Mouse (Mus musculus) cerebellum, adult 11-12 months (tissue): ENCODE measurements around the gene Nipa2.

Experiments used
- DNase-seq: peaks from one replicate; pipeline ENCODE4 v3.0.0; 2022

Nipa2 gene

DNA sequence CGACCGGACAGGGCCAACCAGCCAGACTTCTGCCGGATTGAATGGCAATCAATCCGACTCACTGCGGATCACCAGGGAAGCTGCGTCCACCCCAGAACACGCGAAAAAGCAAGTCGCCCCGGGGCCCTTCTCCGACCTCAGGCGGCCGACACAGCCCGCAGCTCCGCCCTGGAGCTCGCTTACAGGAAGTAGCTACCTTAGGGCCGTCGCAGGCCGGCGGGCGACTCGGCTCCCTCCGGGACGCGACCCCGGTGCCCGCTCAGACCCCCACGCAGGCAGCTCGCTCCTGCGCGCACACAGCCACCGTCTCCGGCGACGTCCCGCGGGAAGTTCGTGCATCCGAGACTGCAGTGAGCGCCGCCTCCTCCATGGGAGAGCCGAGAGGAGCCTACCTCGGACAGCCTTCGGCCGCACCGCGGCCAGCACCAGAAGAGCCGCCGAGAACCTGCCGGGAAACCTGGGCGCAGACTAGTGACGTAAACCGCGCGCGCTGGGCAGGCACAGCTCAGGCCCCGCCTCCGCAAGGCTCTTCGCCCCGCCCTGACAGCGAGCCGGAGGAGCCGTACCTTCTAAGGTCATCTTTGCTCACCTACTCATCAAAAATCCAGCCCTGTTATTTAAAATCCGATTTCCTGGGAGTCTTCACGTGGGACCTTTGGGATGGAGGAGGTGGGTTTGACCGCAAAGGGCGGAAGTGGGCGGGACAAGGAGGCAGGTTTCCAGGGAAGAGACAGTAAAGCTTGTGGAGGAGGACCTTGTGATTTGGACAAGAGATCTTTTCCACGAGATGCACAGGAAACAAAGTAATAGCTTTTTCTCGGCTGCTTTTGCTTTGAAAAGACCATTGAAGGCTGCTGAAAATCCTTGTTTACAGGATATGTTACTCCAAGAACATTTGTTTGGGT is at the start of gene Nipa2:
Gene Nipa2, minus strand, starts transcription at position 473 of the 905 bp plus-strand sequence.
- DNase-seq, result peak; percentile 92

DNA sequence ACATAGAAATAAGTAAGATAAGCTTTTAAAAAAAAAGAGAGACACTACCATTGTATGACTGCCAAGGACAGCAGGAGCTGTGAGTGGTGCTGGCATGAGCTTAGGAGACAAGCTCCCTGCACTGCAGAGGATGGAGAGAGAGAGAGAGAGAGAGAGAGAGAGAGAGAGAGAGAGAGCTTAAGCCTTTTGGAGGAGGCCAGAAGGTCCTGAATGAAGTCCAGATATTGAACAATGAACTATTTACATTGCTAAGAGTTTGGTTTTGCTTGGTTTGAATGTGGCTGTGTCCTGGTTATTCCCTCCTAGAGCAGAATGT is 48.7 kb upstream of the Nipa2 start:
- no peak for DNase-seq

DNA sequence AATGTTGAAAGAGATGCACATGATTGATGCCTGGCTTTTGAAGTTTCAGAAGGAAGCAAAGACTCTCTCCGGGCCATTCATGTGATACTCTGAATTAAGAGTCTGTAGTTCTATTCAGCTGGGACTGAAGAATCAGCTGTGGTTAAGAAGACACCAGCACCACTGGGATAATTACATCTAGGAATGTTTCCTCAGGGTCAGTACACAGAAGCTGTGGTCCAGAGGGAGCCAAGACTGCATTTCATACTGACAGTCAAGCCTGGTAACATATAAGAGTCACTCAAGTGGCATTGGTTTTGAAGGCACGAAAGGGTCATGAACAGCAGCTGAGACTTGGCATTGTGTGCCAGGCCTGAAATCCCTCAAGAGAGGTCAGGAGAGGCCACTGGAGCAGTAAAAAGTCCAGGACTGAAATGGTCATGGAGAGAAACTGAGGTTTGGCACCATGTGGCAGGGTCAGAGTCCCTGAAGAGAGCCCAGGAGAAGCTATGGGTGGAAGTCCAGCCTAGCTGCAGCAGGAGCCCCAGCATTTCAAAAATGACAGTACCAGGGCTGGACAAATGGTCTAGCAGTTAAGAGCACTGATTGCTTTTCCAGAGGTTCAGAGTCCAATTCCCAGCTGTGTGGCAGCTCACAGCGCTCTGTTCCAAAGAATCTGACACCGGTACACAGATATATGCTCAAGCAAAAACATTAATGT is 48.2 kb upstream of the Nipa2 start:
- DNase-seq, result no peak

DNA sequence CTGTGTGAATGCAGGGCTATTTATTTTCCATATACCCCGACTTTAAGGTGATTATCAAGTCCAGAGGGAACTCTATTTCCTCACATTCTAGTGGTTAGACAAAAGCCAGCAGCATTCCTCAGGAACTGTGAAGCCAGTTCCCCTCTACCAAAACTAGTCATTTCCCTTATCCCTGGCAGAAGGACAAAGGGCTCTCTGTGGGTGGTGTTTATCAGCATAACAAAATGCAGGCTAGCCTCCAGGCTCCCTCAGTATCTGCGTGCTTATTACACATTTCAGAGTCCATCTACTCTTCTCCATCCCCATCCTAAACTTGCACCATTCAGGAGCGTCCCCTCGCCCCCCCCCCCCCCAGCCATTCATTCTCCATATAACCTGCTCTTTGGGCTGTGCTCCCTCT is 36.7 kb upstream of the Nipa2 start:
- no peak for DNase-seq

DNA sequence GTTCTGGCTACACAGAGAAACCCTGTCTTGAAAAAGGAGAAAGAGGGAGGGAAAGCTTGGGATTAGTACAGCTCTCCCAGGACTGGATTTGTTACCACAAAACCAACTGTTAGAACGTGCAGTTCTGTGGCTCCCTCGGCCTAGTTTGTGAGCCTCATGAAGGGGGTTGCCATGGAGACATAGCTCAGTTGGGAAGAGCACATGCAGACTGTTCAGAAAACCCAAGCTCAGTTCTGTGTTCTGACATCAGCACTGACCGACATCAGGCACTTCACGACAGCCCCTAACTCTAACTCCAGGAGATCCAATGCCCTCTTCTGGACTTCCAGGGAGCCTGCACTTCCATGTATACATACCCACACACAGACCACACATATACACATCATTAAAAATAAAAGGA is 32.7 kb upstream of the Nipa2 start:
- no peak for DNase-seq

DNA sequence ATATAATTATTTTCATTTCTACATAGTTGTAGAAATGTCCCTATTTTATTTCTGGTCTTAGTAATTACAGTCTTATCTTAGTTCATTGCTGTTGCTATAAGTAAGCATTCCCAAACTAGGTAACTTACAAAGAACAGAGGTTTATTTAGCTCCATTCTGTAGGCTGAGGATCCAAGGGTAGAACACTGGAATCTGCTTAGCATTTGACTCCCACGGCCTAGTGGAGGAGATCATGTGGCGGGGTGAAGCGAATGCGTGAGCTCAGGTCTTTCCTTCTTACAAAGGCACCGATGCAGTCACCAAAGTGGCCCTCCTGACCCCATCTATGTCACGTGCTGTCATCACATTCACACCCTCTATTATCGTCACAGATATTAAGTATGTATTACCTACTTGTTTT is 29.6 kb upstream of the Nipa2 start:
- DNase-seq, result no peak

DNA sequence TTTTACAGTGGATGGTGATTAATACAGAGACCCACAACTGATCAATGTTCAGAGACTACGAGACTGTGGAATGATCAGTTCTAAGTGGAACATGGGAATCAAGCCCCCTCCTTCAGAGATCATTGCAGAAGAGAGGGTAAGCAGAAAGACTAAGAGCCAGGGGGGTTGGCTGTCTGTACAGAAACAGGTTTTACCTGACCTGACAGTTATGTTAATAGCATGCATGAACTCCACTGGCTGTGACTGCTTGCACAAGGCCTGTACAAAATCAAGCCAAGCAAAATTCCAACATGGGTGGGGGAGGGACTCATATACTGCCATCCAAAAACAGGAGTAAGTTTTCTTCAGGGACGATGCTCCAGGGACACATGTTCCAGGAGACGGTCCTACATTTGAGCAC is 28.9 kb upstream of the Nipa2 start:
- DNase-seq, result no peak

DNA sequence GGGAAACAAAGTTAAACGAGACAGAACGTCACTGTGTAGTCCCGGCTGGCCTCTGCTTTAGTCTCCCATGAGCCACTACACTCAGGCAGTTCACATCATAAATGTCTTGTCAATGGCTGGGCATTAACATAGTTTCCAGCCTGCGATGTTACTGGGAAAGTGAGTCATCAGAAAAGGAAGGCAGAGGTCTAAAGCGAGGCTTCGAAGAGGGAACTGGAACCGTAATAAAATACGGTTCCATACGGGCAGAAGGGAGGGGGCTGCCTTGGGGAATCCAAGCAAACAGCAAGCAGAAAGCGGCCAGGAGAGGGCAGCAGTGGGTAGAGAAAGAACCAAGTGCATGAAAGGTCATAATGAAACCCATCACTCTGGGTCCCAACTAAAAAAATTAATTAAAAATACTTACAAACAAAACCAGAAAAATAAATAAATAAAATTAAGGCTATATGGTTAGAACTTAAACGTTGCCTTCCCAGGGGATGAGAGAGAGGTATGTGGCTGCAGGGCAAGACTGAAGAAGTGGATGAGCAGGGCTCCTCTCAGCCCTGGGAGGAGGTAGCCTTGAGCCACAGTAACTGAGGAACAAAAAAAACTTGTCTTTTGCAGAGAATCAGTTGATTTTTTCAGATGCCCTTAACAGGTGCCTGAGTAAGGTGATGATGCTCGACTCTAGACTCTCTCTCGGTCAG is 24.4 kb upstream of the Nipa2 start:
- peak; percentile 58 for DNase-seq

DNA sequence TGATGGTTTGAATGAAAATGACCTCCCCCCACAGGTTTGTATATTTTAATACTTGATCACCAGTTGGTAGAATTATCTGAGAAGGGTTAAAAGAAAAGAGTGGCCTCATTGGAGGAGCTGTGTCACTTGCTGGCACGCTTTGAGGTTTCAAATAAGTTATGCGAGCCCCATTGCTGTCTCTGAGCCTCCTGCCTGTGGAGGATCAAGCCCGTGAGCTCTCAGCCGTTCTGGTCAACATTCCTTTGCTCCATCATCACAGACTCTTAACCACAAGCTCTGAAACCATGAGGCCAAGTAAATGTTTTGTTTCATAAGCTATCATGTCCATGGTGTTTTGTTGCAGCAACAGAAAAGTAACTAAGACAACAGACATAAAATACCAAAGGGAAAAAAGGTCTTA is 22.5 kb upstream of the Nipa2 start:
- DNase-seq, result no peak

DNA sequence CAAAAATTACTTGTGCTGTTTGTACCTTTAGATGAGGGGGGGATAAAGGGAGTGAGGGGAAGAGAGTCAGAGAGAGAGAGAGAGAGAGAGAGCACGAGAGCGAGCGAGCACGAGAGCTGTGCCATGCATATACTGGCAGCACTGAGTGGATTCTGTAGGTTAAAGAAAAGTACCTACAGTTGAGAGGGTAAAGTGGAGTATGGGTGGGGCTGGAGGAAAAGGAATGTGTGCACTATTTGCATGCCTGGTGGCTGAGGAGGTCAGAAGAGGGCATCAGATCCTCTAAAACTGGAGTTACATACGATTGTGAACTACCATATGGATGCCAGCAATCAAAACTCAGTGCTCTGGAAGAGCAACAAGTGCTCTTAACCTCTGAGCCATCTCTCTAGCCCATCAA is 20.8 kb upstream of the Nipa2 start:
- no peak for DNase-seq

DNA sequence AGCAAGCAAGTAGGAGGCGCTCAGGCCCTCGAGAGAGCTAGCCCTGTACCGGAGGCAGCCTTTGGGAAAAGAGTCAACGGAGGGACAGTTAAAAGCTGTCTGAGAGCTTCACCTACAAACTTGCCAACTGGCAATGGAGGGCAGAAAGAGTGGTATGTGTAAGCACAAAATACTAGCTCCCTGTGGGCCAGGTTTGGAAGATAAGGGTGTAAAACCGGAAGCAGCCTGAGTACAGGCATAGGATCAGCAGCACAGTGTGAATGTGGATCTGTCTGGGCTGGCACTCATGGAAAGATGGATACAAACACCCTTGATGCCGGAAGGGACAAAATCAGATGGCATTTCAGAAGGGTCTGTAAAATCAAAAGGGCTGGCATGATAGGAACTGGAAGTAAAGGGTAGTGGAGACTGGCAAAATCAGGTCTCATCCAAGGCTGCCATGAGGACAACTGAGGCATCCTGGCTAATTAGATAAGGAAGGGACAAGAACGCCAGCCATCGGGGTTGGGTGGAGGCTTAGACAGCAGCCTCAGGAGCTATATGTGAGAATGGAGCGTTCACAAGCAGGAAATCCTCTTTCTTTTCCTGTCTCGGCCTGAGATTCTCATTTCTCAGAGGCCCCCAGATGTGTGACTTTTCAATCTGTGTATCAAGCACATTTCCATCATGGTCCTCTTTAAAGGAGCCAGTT is 19.9 kb upstream of the Nipa2 start:
- no peak for DNase-seq

DNA sequence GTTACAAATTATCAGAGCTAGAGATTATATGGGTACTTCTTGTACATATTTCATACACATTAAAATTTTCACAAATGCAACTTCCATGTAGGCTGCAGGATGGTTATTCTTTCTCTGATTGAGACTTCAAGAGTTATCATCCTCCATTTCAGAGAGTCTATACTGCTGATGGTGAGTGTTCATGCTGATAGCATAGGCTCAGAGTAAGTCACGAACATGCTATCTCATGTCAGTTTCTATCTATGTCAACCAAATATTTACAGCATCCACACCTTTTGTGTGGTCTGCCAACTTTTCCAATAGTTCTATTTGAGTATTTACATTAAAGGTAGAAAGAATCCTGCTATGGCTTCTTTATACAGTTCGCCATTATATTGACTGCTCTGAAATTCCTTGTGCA is 19.2 kb upstream of the Nipa2 start:
- no peak for DNase-seq

DNA sequence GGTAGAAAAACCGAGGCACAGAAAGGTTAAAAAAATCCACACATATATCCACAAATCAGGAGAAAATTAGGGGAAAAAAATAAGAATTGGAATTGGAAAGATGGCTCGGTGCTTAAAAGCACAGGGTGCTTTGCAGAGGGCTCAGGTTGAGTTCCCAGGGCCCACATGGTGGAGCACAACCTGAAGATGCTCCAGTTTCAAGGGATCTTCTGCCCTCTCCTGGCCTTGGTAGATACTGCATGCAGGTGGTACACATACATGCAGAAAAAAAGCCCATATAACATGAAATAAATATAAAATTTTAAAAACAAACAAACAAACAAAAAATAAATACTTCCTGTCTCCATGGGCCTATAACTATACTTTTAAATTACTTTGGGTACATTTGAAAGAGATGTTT is 12.2 kb upstream of the Nipa2 start:
- no peak for DNase-seq

DNA sequence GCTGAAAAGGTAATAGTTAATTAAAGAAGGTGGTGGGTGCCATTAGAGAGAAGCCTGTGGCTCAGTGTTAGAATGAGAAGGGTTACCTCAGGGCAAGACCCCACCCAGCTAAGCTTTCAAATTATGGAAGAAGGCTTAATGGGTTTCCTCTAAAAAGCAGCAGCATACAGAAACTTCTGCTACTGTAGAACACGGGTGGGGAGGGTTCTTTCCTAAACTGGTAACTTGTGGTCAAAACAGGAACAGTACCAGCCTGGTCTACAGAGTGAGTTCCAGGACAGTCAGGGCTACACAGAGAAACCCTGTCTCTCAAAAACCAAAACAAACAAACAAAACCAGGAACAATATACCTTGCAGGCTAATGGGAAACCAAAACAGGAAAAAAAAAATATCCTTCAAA is 7.1 kb upstream of the Nipa2 start:
- DNase-seq, result no peak

DNA sequence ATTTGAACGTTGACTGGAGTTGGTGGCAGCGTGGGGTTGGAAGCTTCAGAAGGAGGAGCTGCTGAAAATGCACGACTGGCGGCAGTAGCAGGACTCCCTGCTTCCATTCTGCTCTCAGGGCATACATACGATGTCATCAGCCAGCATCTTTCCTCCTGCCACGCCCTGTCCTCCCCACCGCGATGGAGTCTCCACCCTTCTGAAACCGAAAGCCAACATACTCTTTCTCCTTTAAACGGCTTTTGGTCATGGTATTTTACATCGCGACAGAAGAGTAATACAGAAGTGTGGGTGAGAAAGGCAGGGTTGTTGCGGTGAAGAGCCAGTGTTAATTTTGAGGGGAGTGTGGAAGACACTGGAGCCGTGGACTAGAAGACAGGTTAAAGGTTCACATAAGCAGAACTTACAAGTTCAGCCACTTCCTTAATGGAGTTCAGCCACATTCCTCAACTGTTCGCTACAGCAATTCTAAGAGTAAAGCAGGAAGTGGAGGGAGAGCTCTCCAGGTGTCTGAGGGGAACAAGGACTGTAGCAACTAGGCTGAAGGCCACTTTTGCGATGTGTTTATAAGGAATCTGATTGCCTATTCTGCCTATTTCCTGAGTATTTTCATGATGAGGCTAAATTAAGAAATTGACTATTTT is 6.1 kb upstream of the Nipa2 start:
- no peak for DNase-seq

DNA sequence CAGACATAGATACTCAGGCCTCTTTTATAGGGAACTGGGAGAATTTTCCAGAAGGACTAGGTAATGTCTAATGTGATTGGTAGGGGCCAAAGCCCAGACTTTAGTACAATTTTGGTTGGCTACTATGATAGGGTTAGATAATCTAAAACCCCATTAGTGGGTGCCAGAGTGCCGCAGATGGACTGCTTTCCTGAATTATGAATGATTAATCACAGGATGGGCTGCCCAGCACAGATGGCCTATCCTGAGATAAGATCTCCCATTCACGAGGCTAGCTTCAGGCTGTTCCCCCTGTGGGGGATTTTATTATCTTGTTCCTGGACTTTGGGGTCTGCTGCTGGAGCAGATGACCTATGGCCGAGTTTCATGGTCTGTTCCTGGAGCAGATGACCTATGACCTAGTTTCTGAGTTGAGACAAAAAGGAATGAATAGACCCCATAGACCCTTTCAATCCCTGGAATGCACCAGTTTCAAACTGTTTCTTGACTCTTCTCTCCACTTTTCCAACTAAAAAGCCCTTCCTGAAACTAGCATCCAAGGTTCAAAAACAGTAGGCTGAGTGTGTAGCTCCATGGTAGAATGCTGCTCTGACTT is 4.7 kb upstream of the Nipa2 start:
- no peak for DNase-seq

DNA sequence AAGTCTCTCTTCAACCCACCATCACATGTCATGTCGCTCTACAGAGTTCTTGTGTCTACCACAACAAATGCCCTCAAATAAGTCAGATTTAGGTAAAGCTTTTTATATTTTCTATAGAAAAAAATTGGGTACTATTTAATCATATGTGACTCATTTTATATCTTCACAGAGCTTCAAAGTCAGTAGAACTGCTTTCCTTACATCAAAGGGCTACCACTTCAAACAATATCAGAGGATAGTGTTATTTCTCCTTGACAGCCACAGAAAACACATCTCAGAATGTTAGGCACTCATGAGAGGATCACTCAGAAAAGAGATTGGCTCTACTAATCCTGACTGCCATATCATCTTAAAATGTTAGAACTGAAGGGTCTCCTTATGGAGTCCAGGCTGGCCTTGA is 1.8 kb downstream of the Nipa2 start:
- no peak for DNase-seq

DNA sequence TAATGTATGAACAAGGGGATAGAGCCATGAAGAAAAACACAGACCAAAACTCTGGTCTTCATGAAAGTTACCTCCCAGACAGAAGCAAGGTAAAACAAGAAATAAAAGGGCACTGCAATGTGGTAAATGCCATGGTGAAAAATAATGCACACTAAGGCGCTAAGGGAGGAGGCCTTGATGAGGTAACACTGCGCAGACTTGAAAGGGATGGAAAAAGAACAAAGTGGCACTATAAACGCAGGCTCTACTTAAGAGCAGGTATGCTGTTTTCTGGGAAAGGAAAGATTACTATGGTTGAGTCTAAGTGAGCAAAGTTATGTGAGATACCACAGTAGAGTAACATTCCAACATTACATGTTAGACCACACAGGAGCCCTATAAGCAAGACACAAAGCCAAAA is 2.5 kb downstream of the Nipa2 start:
- no peak for DNase-seq

DNA sequence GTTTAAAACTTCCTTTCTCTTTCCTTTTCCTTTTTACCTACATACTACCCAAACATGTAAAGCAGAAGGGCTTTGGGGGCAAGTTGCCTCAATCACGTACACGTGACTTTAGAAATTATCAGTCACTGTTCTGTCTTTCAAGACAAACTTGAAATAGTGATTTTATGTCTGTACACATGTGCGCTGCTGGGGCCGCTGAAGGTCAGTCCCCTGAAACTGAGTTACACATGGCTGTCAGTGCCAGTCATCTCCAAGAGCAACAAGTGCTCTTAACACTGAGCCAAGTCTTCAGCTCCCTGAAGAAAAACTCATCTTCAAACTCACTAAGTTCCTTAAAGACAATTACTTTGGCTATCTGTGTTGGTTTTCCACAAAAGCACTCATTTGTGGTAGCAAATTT is 4.4 kb downstream of the Nipa2 start:
- no peak for DNase-seq

DNA sequence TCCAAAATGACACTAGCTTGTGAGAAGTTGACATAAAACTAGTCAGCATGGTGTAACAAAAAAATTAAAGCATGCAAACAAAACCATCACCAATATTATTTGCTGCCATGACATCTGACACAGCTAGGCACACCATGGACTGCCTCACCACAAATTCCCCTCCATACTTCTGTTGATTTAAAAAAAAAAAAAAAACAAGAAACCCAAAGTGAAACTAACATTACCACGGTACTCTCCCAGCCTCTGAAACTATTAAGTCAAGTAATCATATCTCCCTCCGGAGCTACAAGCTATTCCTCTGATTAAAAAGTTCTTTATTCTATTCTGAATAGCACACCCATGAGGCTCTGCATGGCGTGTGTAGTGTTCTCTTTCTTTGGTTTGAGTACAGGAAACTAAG is 5.1 kb downstream of the Nipa2 start:
- DNase-seq, result no peak

DNA sequence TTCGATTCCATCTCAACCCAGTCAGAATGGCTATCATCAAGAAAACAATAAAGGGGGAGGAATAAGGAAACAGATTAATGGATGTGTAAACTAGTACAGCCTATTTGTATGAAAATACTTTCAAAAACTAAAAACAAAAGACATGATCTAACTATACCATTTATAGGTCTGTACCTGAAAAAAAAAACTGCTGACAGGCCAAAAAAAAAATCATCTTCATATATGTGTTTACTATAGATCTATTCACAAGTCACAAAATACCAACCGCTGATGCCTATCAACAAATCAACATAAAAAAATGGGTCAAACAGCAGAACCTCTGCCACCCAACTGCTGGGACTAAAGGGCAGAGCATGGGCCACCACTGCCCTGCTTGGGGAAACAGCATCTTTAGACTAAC is 6.2 kb downstream of the Nipa2 start:
- DNase-seq, result no peak

DNA sequence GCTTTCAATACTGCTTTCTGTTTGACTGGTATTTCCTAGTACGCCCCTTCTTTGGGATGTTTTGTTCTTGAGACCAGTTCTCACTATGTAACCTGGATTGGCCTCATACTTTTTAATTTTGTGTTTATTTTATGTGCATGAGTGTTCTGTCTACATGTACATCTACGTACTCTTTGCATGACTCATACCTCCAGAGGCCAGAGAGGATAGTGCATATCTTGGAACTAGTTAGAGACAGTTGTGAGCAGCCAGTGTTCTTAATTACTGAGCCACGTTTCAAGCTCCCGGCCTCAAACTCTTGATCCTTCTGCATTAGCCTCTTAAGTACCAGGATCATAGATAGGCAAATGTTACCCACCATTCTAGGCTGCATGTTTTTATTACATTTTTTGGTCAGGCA is 23.9 kb downstream of the Nipa2 start:
- DNase-seq, result no peak

DNA sequence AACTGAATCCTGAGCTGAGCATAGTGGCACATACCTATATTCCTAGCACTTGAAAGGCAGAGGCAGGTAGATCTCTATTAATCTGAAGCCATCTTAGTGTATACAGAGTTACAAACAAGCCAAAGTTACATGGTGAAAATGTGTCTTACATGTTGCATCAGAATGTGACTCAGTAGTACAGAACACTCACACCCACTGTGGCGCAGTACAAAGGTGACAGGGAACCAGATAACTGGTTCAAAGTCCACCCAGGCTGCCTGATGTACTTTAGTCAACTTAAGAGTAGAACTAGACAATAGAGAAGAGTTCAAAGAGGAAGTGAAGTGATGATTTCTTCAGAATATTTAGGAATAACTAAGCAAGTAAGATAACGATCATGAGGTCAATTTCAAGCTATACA is 27.3 kb downstream of the Nipa2 start:
- no peak for DNase-seq
